Mouse (Mus musculus) kidney, adult 2 months (tissue): ENCODE results near the gene Olfr112.

Experiments used
- CTCF ChIP-seq: fragments of 200-500 bp; conservative IDR thresholded peaks from 2 replicates; pipeline ENCODE4 v1.5.1; 2011; ENCODE audit warnings: low read depth, mild to moderate bottlenecking, control low read depth, low read length, moderate library complexity, mixed read lengths; ENCODE audit not compliant: insufficient read depth, insufficient read length
- POLR2A ChIP-seq: fragments of 200-500 bp; IDR thresholded peaks from one replicate; pipeline ENCODE4 v1.6.1; 2011; ENCODE audit warnings: low read depth, low read length, control low read depth

DNA sequence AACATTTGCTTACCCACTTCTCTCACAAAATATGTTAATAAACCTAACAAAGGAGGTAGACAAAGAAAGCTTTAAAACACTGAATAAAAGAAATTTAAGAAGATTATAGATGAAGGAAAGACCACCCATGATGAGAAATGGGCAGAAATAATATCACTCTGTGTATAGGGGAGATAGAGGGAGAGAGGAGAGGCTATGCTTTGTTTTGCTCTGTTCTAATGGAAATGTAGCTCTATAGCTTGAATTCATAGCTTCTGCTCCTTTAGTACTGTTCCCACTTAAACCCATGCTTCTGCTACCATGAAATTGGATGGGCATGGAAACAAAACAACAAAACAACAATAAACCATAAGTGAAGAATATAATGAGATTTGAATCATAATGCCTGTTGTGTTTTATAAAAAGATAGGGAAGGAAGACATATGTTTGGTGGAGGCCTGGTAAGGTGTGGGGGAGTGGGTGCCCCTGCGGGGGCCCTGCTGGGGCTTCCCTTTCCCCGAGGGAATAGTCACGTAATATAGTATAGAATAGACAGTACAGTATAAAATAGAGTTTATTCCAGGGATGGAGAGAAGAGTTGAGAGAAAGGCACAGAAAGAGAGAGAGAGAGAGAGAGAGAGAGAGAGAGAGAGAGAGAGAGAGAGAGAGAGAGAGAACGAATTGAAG lies 27.7 kb downstream of the Olfr112 start:
- TF ChIP-seq POLR2A (no peak), CTCF (no peak)
